Mouse (Mus musculus) stomach, embryonic 15.5 days (tissue): ENCODE results near the gene Col6a3. TPM values are rescaled to one million over a fixed set of nuclear protein-coding genes. Genes with fewer than 3 reads are reported as not detected.

Source experiments
- ATAC-seq: fragments of 200-750 bp; cut with Nextera tagmentation; 2 replicates; pipeline ENCODE4 v1.8.0; 2017; ENCODE audit warnings: low read depth, moderate number of reproducible peaks, moderate TSS enrichment; ENCODE audit not compliant: insufficient read depth, low FRiP score
- H3K27ac ChIP-seq: fragments of 300-500 bp; sonication (generic); 2 replicates; pipeline ENCODE4 v1.5.1; 2015; ENCODE audit warnings: mild to moderate bottlenecking, inconsistent platforms
- H3K27me3 ChIP-seq: fragments of 300-500 bp; sonication (generic); replicated peaks from 2 replicates; pipeline ENCODE4 v1.6.1; 2015; ENCODE audit warnings: inconsistent platforms
- H3K36me3 ChIP-seq: fragments of 300-500 bp; sonication (generic); 2 replicates; pipeline ENCODE4 v1.6.1; 2015; ENCODE audit warnings: inconsistent platforms
- H3K4me1 ChIP-seq: fragments of 300-500 bp; sonication (generic); 2 replicates; pipeline ENCODE4 v1.6.1; 2015; ENCODE audit warnings: inconsistent platforms
- H3K4me2 ChIP-seq: fragments of 300-500 bp; sonication (generic); 2 replicates; pipeline ENCODE4 v1.6.1; 2015; ENCODE audit warnings: mild to moderate bottlenecking, inconsistent platforms
- H3K4me3 ChIP-seq: fragments of 300-500 bp; sonication (generic); replicated peaks from 2 replicates; pipeline ENCODE4 v1.5.1; 2015; ENCODE audit warnings: inconsistent platforms
- H3K9ac ChIP-seq: fragments of 300-500 bp; sonication (generic); 2 replicates; pipeline ENCODE4 v1.6.1; 2015; ENCODE audit warnings: inconsistent platforms
- H3K9me3 ChIP-seq: fragments of 300-500 bp; sonication (generic); 2 replicates; pipeline ENCODE4 v1.6.1; 2016; ENCODE audit warnings: inconsistent platforms
- WGBS: fragments of 180-500 bp; shearing (Covaris S2); methylation state at CpG from one replicate; pipeline ENCODE4 v1.1.7; 2015; 5-methylcytosine and 5-hydroxymethylcytosine counted together
- polyA plus RNA-seq: library from polyadenylated mRNA; unstranded; fragments of >200 nt; fragmentation: Nextera tagmentation; extraction: Ambion mirVana; gene quantifications from 2 replicates; pipeline ENCODE4 v1.2.1, GENCODE M21; 2015

The Col6a3 gene
- polyA plus RNA-seq, 1 experiment from 2014 or later: 109 TPM

- Histone ChIP-seq H3K4me3 (no peak overlapping the region), H3K27me3 (no peaks in the 10 kb centered on the region), H3K27ac (no peak overlapping the region), H3K9ac (no peak overlapping the region), H3K36me3 (peaks cover 19% of the 10 kb centered on the region; the same call in 1 of the 2 replicates), H3K4me1 (no peaks in the 10 kb centered on the region), H3K9me3 (no peaks in the 10 kb centered on the region), H3K4me2 (no peak overlapping the region)
- no peak for ATAC-seq
- 90% methylated on average over 4 of the region's 4 CpGs for WGBS
Measured at GRCm38 (mm10) chr1:90793368-90793767, 50.4 kb downstream of the Col6a3 start.

- Histone ChIP-seq H3K4me2 (no peak overlapping the region), H3K4me3 (no peak overlapping the region), H3K27me3 (no peaks in the 10 kb centered on the region), H3K9ac (no peak overlapping the region), H3K27ac (no peak overlapping the region), H3K4me1 (no peaks in the 10 kb centered on the region), H3K9me3 (no peaks in the 10 kb centered on the region), H3K36me3 (peaks cover 19% of the 10 kb centered on the region; the same call in 1 of the 2 replicates)
- WGBS: 84% methylated on average over 4 of the region's 4 CpGs
- ATAC-seq: no peak
Measured at GRCm38 (mm10) chr1:90790925-90791324, 52.8 kb downstream of the Col6a3 start.

GRCm38 (mm10) chr1:90789506-90789905, 54.3 kb downstream of the Col6a3 start:
- no peaks in the 10 kb centered on the region for H3K27me3 ChIP-seq

GRCm38 (mm10) chr1:90780446-90780845, 63.3 kb downstream of the Col6a3 start:
- Histone ChIP-seq H3K9me3 (no peaks in the 10 kb centered on the region), H3K4me1 (peaks cover 5% of the 10 kb centered on the region), H3K36me3 (peaks cover 15% of the 10 kb centered on the region; the same call in 1 of the 2 replicates), H3K27me3 (no peaks in the 10 kb centered on the region), H3K27ac (no peak overlapping the region), H3K4me3 (no peak overlapping the region), H3K4me2 (no peak overlapping the region), H3K9ac (no peak overlapping the region)
- ATAC-seq: no peak
- WGBS: 96% methylated on average over 1 of the region's 1 CpGs

More at GRCm38 (mm10) chr1:90789506-90789905, 54.3 kb downstream of the Col6a3 start:
- ATAC-seq: no peak
- no peak overlapping the region for H3K4me3 ChIP-seq
- H3K9ac ChIP-seq: no peak overlapping the region
- H3K4me1 ChIP-seq: no peaks in the 10 kb centered on the region
- H3K36me3 ChIP-seq: peaks cover 14% of the 10 kb centered on the region; the same call in 1 of the 2 replicates
- H3K4me2 ChIP-seq: no peak overlapping the region
- no peak overlapping the region for H3K27ac ChIP-seq
- H3K9me3 ChIP-seq: no peaks in the 10 kb centered on the region
- 78% methylated on average over 6 of the region's 6 CpGs for WGBS

- Histone ChIP-seq H3K36me3 (peaks cover 13% of the 10 kb centered on the region; the same call in 1 of the 2 replicates), H3K4me2 (no peak overlapping the region), H3K27me3 (no peaks in the 10 kb centered on the region), H3K27ac (no peak overlapping the region), H3K4me1 (peaks cover 8% of the 10 kb centered on the region), H3K9ac (no peak overlapping the region), H3K9me3 (no peaks in the 10 kb centered on the region), H3K4me3 (no peak overlapping the region)
- ATAC-seq: no peak
- WGBS: 90% methylated on average over 7 of the region's 7 CpGs
Measured at GRCm38 (mm10) chr1:90779072-90779471, 64.7 kb downstream of the Col6a3 start.

- Histone ChIP-seq H3K27me3 (no peaks in the 10 kb centered on the region), H3K36me3 (no peaks in the 10 kb centered on the region; the same call in 1 of the 2 replicates), H3K4me1 (peaks cover 15% of the 10 kb centered on the region), H3K4me2 (peak overlapping the region; percentile 38), H3K9ac (no peak overlapping the region), H3K27ac (peak overlapping the region; percentile 85), H3K4me3 (no peak overlapping the region), H3K9me3 (no peaks in the 10 kb centered on the region)
- 14% methylated on average over 10 of the region's 10 CpGs for WGBS
- ATAC-seq: peak; percentile 89
Measured at GRCm38 (mm10) chr1:90775477-90776241, 68.1 kb downstream of the Col6a3 start.

- 59% methylated on average over 4 of the region's 4 CpGs for WGBS
- no peak overlapping the region for H3K4me3 ChIP-seq
- H3K27me3 ChIP-seq: no peaks in the 10 kb centered on the region
- H3K9ac ChIP-seq: no peak overlapping the region
- H3K27ac ChIP-seq: no peak overlapping the region
- peaks cover 30% of the 10 kb centered on the region for H3K4me1 ChIP-seq
- H3K4me2 ChIP-seq: no peak overlapping the region
- ATAC-seq: no peak
- peaks cover 4% of the 10 kb centered on the region; the same call in 1 of the 2 replicates for H3K36me3 ChIP-seq
- H3K9me3 ChIP-seq: no peaks in the 10 kb centered on the region
Measured at GRCm38 (mm10) chr1:90771172-90771571, 72.6 kb downstream of the Col6a3 start.

GRCm38 (mm10) chr1:90770027-90770426, 73.7 kb downstream of the Col6a3 start:
- 35% methylated on average over 7 of the region's 7 CpGs for WGBS
- peak; percentile 19; the same call in 1 of the 2 replicates for ATAC-seq
- Histone ChIP-seq H3K4me1 (peaks cover 22% of the 10 kb centered on the region), H3K27me3 (no peaks in the 10 kb centered on the region), H3K9me3 (no peaks in the 10 kb centered on the region), H3K4me3 (no peak overlapping the region), H3K9ac (no peak overlapping the region), H3K4me2 (no peak overlapping the region), H3K36me3 (peaks cover 4% of the 10 kb centered on the region; the same call in 1 of the 2 replicates), H3K27ac (peak overlapping the region; percentile 89)

- 16% methylated on average over 7 of the region's 7 CpGs for WGBS
- no peak overlapping the region for H3K9ac ChIP-seq
- no peaks in the 10 kb centered on the region for H3K27me3 ChIP-seq
- H3K9me3 ChIP-seq: no peaks in the 10 kb centered on the region
- ATAC-seq: peak; percentile 67
- H3K4me2 ChIP-seq: no peak overlapping the region
- peak overlapping the region; percentile 89 for H3K27ac ChIP-seq
- H3K36me3 ChIP-seq: peaks cover 4% of the 10 kb centered on the region; the same call in 1 of the 2 replicates
- H3K4me1 ChIP-seq: peaks cover 22% of the 10 kb centered on the region
- H3K4me3 ChIP-seq: no peak overlapping the region
Measured at GRCm38 (mm10) chr1:90769301-90769700, 74.5 kb downstream of the Col6a3 start.

GRCm38 (mm10) chr1:90758091-90758673, 85.6 kb downstream of the Col6a3 start:
- WGBS: 47% methylated on average over 4 of the region's 4 CpGs
- no peaks in the 10 kb centered on the region for H3K27me3 ChIP-seq

GRCm38 (mm10) chr1:90753869-90754563, 89.8 kb downstream of the Col6a3 start:
- H3K4me1 ChIP-seq: peaks cover 15% of the 10 kb centered on the region
- no peak overlapping the region for H3K9ac ChIP-seq
- no peaks in the 10 kb centered on the region for H3K36me3 ChIP-seq
- H3K27ac ChIP-seq: peak overlapping the region; percentile 71
- H3K9me3 ChIP-seq: no peaks in the 10 kb centered on the region
- no peak overlapping the region for H3K4me2 ChIP-seq
- 31% methylated on average over 17 of the region's 17 CpGs for WGBS
- no peak overlapping the region for H3K4me3 ChIP-seq
- H3K27me3 ChIP-seq: no peaks in the 10 kb centered on the region
- peak; percentile 51; the same call in 1 of the 2 replicates for ATAC-seq

More at GRCm38 (mm10) chr1:90758091-90758673, 85.6 kb downstream of the Col6a3 start:
- Histone ChIP-seq H3K27ac (no peak overlapping the region), H3K4me1 (peaks cover 10% of the 10 kb centered on the region; the same call in 1 of the 2 replicates), H3K4me2 (no peak overlapping the region), H3K9me3 (no peaks in the 10 kb centered on the region), H3K36me3 (no peaks in the 10 kb centered on the region), H3K4me3 (no peak overlapping the region), H3K9ac (no peak overlapping the region)
- ATAC-seq: no peak
